In genomic region chr17:64956506-64956905, GRCm38 (mm10) we compare ENCODE assay signal across 12 mouse cellular contexts.
"Had no signal": no experiment of that assay in that cellular context is flagged by ENCODE, and none has a peak within 500 bp of the region (broad histone marks: within the 10 kb centered on the region; RNA-seq: fewer than 3 reads in every experiment).

No protein-coding gene starts in this region.

- DNase-seq: kidney, adult 18-20 months; kidney, postnatal 14 days; lung, adult 2 months; lung, postnatal 36 days; midbrain, embryonic 14.5 days; retina, postnatal 1 day had no signal

- H3K27ac ChIP-seq: intestine, embryonic 15.5 days; kidney, embryonic 15.5 days; limb, embryonic 10.5 days; liver, embryonic 15.5 days; midbrain, embryonic 10.5 days; neural tube, embryonic 13.5 days had no signal

- H3K4me3 ChIP-seq: intestine, embryonic 15.5 days; kidney, embryonic 15.5 days; limb, embryonic 10.5 days; liver, embryonic 15.5 days; midbrain, embryonic 10.5 days; neural tube, embryonic 13.5 days had no signal
